Mouse (Mus musculus) bone marrow macrophage, adult 2 months (primary cell): ENCODE results near the gene Ifit3b. TPM values are rescaled to one million over a fixed set of nuclear protein-coding genes. Genes with fewer than 3 reads are reported as not detected.

ENCODE experiments used
- H3K27ac ChIP-seq: 2 replicates; pipeline ENCODE4 v1.5.1; 2012; ENCODE audit warnings: low read depth, low read length; ENCODE audit not compliant: insufficient read depth
- H3K4me1 ChIP-seq: 2 replicates; pipeline ENCODE4 v1.6.1; 2012; ENCODE audit warnings: low read length; ENCODE audit not compliant: control insufficient read depth, insufficient read depth
- H3K4me3 ChIP-seq: 2 replicates; pipeline ENCODE4 v1.5.1; 2012; ENCODE audit warnings: mild to moderate bottlenecking, low read length, moderate library complexity; ENCODE audit not compliant: insufficient read depth
- CTCF ChIP-seq: IDR thresholded peaks from 2 replicates; pipeline ENCODE4 v1.5.1; 2012; ENCODE audit warnings: low read depth, mild to moderate bottlenecking, low read length, moderate library complexity
- POLR2A ChIP-seq: IDR thresholded peaks from 2 replicates; pipeline ENCODE4 v1.6.1; 2012; ENCODE audit warnings: mild to moderate bottlenecking, low read depth, low read length, borderline replicate concordance
- polyA plus RNA-seq: library from polyadenylated mRNA; stranded (reverse); fragments of >200 nt; gene quantifications from 2 replicates; pipeline ENCODE4 v1.2.4, GENCODE M21; 2012; ENCODE audit not compliant: missing spikeins, insufficient read depth, insufficient read length

The Ifit3b gene
- polyA plus RNA-seq, 1 experiment: 25.0 TPM

GRCm38 (mm10) chr19:34650997-34651396 is 43.2 kb downstream of the Ifit3b start:
- no peak for TF ChIP-seq CTCF
- no peak for TF ChIP-seq POLR2A
- H3K27ac ChIP-seq: no peak overlapping the region
- H3K4me1 ChIP-seq: no peaks in the 10 kb centered on the region
- no peak overlapping the region for H3K4me3 ChIP-seq

- Histone ChIP-seq H3K27ac (no peak overlapping the region), H3K4me1 (peaks cover 2% of the 10 kb centered on the region; the same call in 1 of the 2 replicates), H3K4me3 (no peak overlapping the region)
- no peak for TF ChIP-seq POLR2A
- TF ChIP-seq CTCF: no peak
These were observed 47.5 kb downstream of the Ifit3b start for GRCm38 (mm10) chr19:34655227-34655805.

DNA sequence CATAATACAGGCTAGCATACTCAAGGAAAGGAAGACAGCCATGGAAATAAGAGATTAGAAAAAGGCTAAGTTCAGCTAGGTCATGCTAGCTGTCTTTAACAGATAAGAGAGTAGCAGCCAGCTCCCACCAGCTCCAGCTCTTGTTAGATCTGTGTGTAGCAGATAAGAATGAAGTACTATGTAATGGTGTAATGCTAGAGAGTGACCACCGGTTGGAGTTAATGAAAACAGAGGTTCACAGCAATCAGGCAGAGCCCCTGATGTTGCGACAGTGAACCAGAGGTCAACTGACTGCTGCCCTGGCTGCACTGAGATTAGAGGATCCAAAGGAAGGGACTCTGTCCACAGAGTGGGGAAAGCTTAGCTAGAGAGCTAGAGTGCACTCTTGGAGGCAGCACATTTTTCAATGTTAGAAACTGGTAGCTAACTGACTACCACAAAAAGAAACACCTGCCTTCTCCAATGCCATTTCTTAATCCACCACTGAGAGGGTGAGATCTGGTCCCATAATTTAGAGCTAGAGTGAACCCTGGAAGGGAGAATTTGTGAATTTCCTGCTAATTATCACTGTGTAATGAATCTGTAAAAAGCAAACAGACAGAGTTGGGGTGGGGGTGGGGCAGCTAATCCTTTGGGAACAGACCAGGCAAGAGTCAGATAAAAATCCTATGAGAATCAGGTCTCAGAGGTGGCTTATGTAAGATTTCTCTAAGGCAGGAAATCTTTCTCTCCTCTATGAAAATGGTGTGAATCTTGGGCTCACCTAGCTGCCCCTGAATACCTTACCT is 48.9 kb downstream of the Ifit3b start:
- H3K27ac ChIP-seq: no peak overlapping the region
- no peak for TF ChIP-seq CTCF
- TF ChIP-seq POLR2A: no peak
- H3K4me3 ChIP-seq: no peak overlapping the region
- H3K4me1 ChIP-seq: peaks cover 2% of the 10 kb centered on the region; the same call in 1 of the 2 replicates

DNA sequence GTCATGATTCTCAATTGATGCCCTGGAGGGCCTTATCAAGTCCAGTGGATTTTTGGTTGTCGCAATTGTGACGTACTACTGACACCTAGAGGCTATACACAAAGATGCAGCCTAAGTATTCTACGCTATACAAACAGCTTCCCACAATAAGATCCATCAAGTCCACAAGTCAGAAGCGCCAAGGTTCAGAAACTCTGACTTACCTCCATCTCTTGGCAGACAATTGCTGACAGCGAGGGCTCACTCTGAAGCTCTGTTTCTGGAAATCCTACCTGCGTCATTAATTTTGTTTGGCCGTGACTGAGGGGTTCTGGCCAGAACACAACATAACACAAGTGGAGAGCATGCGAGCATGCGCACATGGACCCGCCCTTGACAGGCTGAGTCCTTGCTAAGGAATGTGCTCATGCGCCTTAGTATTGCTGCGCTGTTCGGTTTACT is 54.3 kb downstream of the Ifit3b start:
- Histone ChIP-seq H3K27ac (no peak overlapping the region), H3K4me3 (peak overlapping the region; percentile 57), H3K4me1 (peaks cover 2% of the 10 kb centered on the region; the same call in 1 of the 2 replicates)
- no peak; the same call in 1 of the 2 replicates for TF ChIP-seq CTCF
- no peak for TF ChIP-seq POLR2A

GRCm38 (mm10) chr19:34662740-34663139 is 55.0 kb downstream of the Ifit3b start:
- no peak for TF ChIP-seq POLR2A
- no peak overlapping the region for H3K27ac ChIP-seq
- H3K4me3 ChIP-seq: no peak overlapping the region
- H3K4me1 ChIP-seq: peaks cover 2% of the 10 kb centered on the region; the same call in 1 of the 2 replicates

Other genes with a start within 250 kb of the Ifit3b start
- gene Ch25h, start 132.8 kb upstream of the Ifit3b start, polyA plus RNA-seq: 4.4 and 5.0 TPM in 2 replicates
- gene Lipa, start 80.5 kb upstream of the Ifit3b start, polyA plus RNA-seq: 991 and 1,052 TPM in 2 replicates
- 42.7 and 46.3 TPM in 2 replicates for gene Ifit2, start 57.3 kb upstream of the Ifit3b start, polyA plus RNA-seq
- 129 and 136 TPM in 2 replicates for gene Ifit3, start 24.4 kb upstream of the Ifit3b start, polyA plus RNA-seq
- gene Ifit1bl1, start 6.0 kb upstream of the Ifit3b start, polyA plus RNA-seq: 3.0 and 4.2 TPM in 2 replicates
- 0.25 and 0.33 TPM in 2 replicates for gene Ifit1bl2, start 32.8 kb downstream of the Ifit3b start, polyA plus RNA-seq
- gene Ifit1, start 32.9 kb downstream of the Ifit3b start, polyA plus RNA-seq: 46.3 and 50.4 TPM in 2 replicates
- 0.27 TPM in 1 of 2 replicates, not detected in the other for gene Slc16a12, start 139.3 kb downstream of the Ifit3b start, polyA plus RNA-seq